Mouse (Mus musculus): ENCODE measurements around the gene Astn1.

DNA sequence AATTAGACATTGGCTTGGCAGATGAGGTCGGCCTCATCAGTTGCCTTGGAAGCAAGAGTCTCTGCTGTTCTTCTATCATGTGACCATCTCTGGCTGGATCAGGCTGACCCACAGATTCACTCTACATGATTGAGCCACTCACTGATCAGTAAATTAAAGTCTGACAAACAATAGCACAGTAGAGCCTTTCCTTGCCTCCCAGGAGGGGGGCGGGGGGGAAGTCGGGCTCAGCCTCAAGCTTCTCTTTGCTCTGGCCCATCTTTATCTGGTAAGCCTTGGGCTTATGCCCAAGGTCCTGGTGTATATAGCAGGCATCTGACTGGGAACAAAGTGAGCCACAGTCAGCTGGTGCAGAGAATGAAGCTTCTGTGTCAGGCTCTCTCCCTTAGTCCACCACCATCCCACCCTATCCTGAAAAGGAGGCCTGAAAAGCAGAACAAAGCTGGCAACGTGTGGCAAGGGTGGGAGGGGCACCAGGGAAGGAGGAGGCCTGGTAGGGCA lies 127.5 kb downstream of the Astn1 start:
- TF ChIP-seq CTCF (IDR thresholded peaks at IDR 0.05; ENCODE audit: low read depth) (no peak), EP300 (IDR thresholded peaks at IDR 0.05; ENCODE audit: low read depth) (no peak)
